Mouse (Mus musculus): ENCODE measurements around the gene Tmem220. TPM values are rescaled to one million over a fixed set of nuclear protein-coding genes. Genes with fewer than 3 reads are reported as not detected.
A peak's percentile ranks its signal among the peaks of the same experiment; 100 is the strongest.

Tmem220 gene
- polyA plus RNA-seq, 1 experiment from 2014 or later: 7.0 TPM

GRCm38 (mm10) chr11:67083712-67084340 lies 58.9 kb downstream of the Tmem220 start:
- Histone ChIP-seq H3K27me3 (replicated peaks; ENCODE audit: control insufficient read depth, insufficient read depth, low read length) (peaks cover 9% of the 10 kb centered on the region), H3K9me3 (ENCODE audit: control insufficient read depth) (no peaks in the 10 kb centered on the region), H3K27ac (ENCODE audit: low read depth, low read length) (no peak overlapping the region), H3K36me3 (ENCODE audit: control insufficient read depth, insufficient read depth) (no peaks in the 10 kb centered on the region), H3K4me1 (replicated peaks; ENCODE audit: control insufficient read depth, insufficient read depth, low read length) (no peaks in the 10 kb centered on the region), H3K4me2 (replicated peaks; ENCODE audit: low read depth) (no peak overlapping the region), H3K9ac (ENCODE audit: low read depth, low read length) (no peak overlapping the region), H3K4me3 (ENCODE audit: low read depth, low read length) (no peak overlapping the region)
- no peak for ATAC-seq
- 42% methylated on average over 32 of the region's 32 CpGs for WGBS
- TF ChIP-seq CTCF (IDR thresholded peaks at IDR 0.05; ENCODE audit: low read depth): peak; percentile 23; the same call in 1 of the 2 replicates

Other genes starting within 250 kb of the Tmem220 start
- 4.0 and 4.7 TPM in 2 replicates for gene Pirt, start 113.2 kb upstream of the Tmem220 start, polyA plus RNA-seq (2015; fragmentation: Nextera tagmentation; extraction: Ambion mirVana)
- 10.5 and 11.2 TPM in 2 replicates for gene Tmem238l, start 68.5 kb upstream of the Tmem220 start, polyA plus RNA-seq (2015; fragmentation: Nextera tagmentation; extraction: Ambion mirVana)
- 26.5 and 26.6 TPM in 2 replicates for gene Adprm, start 27.4 kb downstream of the Tmem220 start, polyA plus RNA-seq (2015; fragmentation: Nextera tagmentation; extraction: Ambion mirVana)
- gene Sco1, start 27.5 kb downstream of the Tmem220 start, polyA plus RNA-seq (2015; fragmentation: Nextera tagmentation; extraction: Ambion mirVana): 13.4 and 14.0 TPM in 2 replicates
- 0.10 and 0.14 TPM in 2 replicates for gene Myh3, start 53.1 kb downstream of the Tmem220 start, polyA plus RNA-seq (2015; fragmentation: Nextera tagmentation; extraction: Ambion mirVana)
- gene Myh2, start 145.9 kb downstream of the Tmem220 start, polyA plus RNA-seq (2015; fragmentation: Nextera tagmentation; extraction: Ambion mirVana): 0.05 and 0.07 TPM in 2 replicates
- gene Myh1, start 174.9 kb downstream of the Tmem220 start, polyA plus RNA-seq (2015; fragmentation: Nextera tagmentation; extraction: Ambion mirVana): 0.03 TPM in 1 of 2 replicates, not detected in the other
- not detected in 2 replicates for gene Myh4, start 212.9 kb downstream of the Tmem220 start, polyA plus RNA-seq (2015; fragmentation: Nextera tagmentation; extraction: Ambion mirVana)